Mouse (Mus musculus): ENCODE data around the gene Cfap157. TPM values are rescaled to one million over a fixed set of nuclear protein-coding genes. Genes with fewer than 3 reads are reported as not detected.

The Cfap157 gene
- polyA plus RNA-seq, 1 experiment: not detected

- Histone ChIP-seq H3K4me1 (ENCODE audit: control insufficient read depth, insufficient read depth, low read length) (peaks cover 3% of the 10 kb centered on the region; the same call in 1 of the 2 replicates), H3K36me3 (ENCODE audit: control insufficient read depth, insufficient read depth, low read length) (no peaks in the 10 kb centered on the region), H3K4me3 (ENCODE audit: insufficient read depth, low read depth, low read length) (peak overlapping the region; percentile 9; the same call in 1 of the 2 replicates), H3K27me3 (replicated peaks; ENCODE audit: control insufficient read depth, insufficient read depth, low read length) (no peaks in the 10 kb centered on the region), H3K27ac (ENCODE audit: insufficient read depth, low read depth, low read length) (no peak overlapping the region)
- TF ChIP-seq CTCF (conservative IDR thresholded peaks at IDR 0.05; ENCODE audit: insufficient read depth, insufficient read length, low read depth, low read length): no peak
- no peak for TF ChIP-seq POLR2A (IDR thresholded peaks at IDR 0.05; ENCODE audit: low read depth, low read length)
- 73% methylated on average over 4 of the region's 4 CpGs for WGBS
- DNase-seq: no peak
Measured at GRCm38 (mm10) chr2:32729547-32729946, 54.7 kb downstream of the Cfap157 start.

- no peak for TF ChIP-seq CTCF (conservative IDR thresholded peaks at IDR 0.05; ENCODE audit: insufficient read depth, insufficient read length, low read depth, low read length)
- TF ChIP-seq POLR2A (IDR thresholded peaks at IDR 0.05; ENCODE audit: low read depth, low read length): no peak
- peak overlapping the region; percentile 66 for H3K4me3 ChIP-seq (ENCODE audit: insufficient read depth, low read depth, low read length)
- peak; percentile 87 for DNase-seq
- no peaks in the 10 kb centered on the region for H3K36me3 ChIP-seq (ENCODE audit: control insufficient read depth, insufficient read depth, low read length)
- H3K27me3 ChIP-seq (replicated peaks; ENCODE audit: control insufficient read depth, insufficient read depth, low read length): no peaks in the 10 kb centered on the region
- H3K4me1 ChIP-seq (ENCODE audit: control insufficient read depth, insufficient read depth, low read length): peaks cover 3% of the 10 kb centered on the region; the same call in 1 of the 2 replicates
- H3K27ac ChIP-seq (ENCODE audit: insufficient read depth, low read depth, low read length): peak overlapping the region; percentile 56; the same call in 1 of the 2 replicates
- 64% methylated on average over 7 of the region's 7 CpGs for WGBS
Measured at GRCm38 (mm10) chr2:32728463-32728862, 55.8 kb downstream of the Cfap157 start.

- 1% methylated on average over 16 of the region's 16 CpGs for whole genome bisulfite sequencing
Measured at GRCm38 (mm10) chr2:32727435-32727834, 56.8 kb downstream of the Cfap157 start.

More at GRCm38 (mm10) chr2:32727435-32727834, 56.8 kb downstream of the Cfap157 start:
- H3K4me3 ChIP-seq (ENCODE audit: insufficient read depth, low read depth, low read length): peak overlapping the region; percentile 66
- H3K27me3 ChIP-seq (replicated peaks; ENCODE audit: control insufficient read depth, insufficient read depth, low read length): no peaks in the 10 kb centered on the region
- no peak overlapping the region for H3K27ac ChIP-seq (ENCODE audit: insufficient read depth, low read depth, low read length)
- H3K36me3 ChIP-seq (ENCODE audit: control insufficient read depth, insufficient read depth, low read length): no peaks in the 10 kb centered on the region
- H3K4me1 ChIP-seq (ENCODE audit: control insufficient read depth, insufficient read depth, low read length): peaks cover 3% of the 10 kb centered on the region; the same call in 1 of the 2 replicates
- DNase-seq: peak; percentile 99
- TF ChIP-seq POLR2A (IDR thresholded peaks at IDR 0.05; ENCODE audit: low read depth, low read length) (peak; percentile 92), CTCF (conservative IDR thresholded peaks at IDR 0.05; ENCODE audit: insufficient read depth, insufficient read length, low read depth, low read length) (no peak)

Other genes starting within 250 kb of the Cfap157 start
- 39.0 and 40.2 TPM in 2 replicates for gene Fam102a, start 249.1 kb downstream of the Cfap157 start, polyA plus RNA-seq (2012; rRNA removed)
- gene Dpm2, start 213.6 kb downstream of the Cfap157 start, polyA plus RNA-seq (2012; rRNA removed): 120 and 138 TPM in 2 replicates
- gene Pip5kl1, start 209.6 kb downstream of the Cfap157 start, polyA plus RNA-seq (2012; rRNA removed): 0.14 TPM in 1 of 2 replicates, not detected in the other
- gene 9430097D07Rik, start 208.7 kb downstream of the Cfap157 start, polyA plus RNA-seq (2012; rRNA removed): not detected in 2 replicates
- gene St6galnac4, start 197.3 kb downstream of the Cfap157 start, polyA plus RNA-seq (2012; rRNA removed): 7.0 and 7.2 TPM in 2 replicates
- 21.1 and 23.6 TPM in 2 replicates for gene St6galnac6, start 184.7 kb downstream of the Cfap157 start, polyA plus RNA-seq (2012; rRNA removed)
- 31.6 and 47.4 TPM in 2 replicates for gene Ak1, start 162.7 kb downstream of the Cfap157 start, polyA plus RNA-seq (2012; rRNA removed)
- gene Eng, start 137.8 kb downstream of the Cfap157 start, polyA plus RNA-seq (2012; rRNA removed): 228 and 289 TPM in 2 replicates
- gene Fpgs, start 80.3 kb downstream of the Cfap157 start, polyA plus RNA-seq (2012; rRNA removed): 147 and 174 TPM in 2 replicates
- 88.3 and 89.2 TPM in 2 replicates for gene Cdk9, start 71.4 kb downstream of the Cfap157 start, polyA plus RNA-seq (2012; rRNA removed)
- gene Sh2d3c, start 63.4 kb downstream of the Cfap157 start, polyA plus RNA-seq (2012; rRNA removed): 28.4 and 30.4 TPM in 2 replicates
- not detected in 2 replicates for gene 6330409D20Rik, start 43.4 kb downstream of the Cfap157 start, polyA plus RNA-seq (2012; rRNA removed)
- gene Tor2a, start 27.2 kb downstream of the Cfap157 start, polyA plus RNA-seq (2012; rRNA removed): 72.5 and 93.3 TPM in 2 replicates
- 1.1 TPM in 2 replicates for gene Ttc16, start 8.8 kb downstream of the Cfap157 start, polyA plus RNA-seq (2012; rRNA removed)
- gene Ptrh1, start 8.6 kb downstream of the Cfap157 start, polyA plus RNA-seq (2012; rRNA removed): 8.0 and 11.8 TPM in 2 replicates
- gene Stxbp1, start 62.8 kb upstream of the Cfap157 start, polyA plus RNA-seq (2012; rRNA removed): 10.2 and 13.2 TPM in 2 replicates
- 32.3 and 33.4 TPM in 2 replicates for gene Fam129b, start 91.7 kb upstream of the Cfap157 start, polyA plus RNA-seq (2012; rRNA removed)
- gene Rpl12, start 177.1 kb upstream of the Cfap157 start, polyA plus RNA-seq (2012; rRNA removed): 166 and 270 TPM in 2 replicates
- gene Lrsam1, start 177.2 kb upstream of the Cfap157 start, polyA plus RNA-seq (2012; rRNA removed): 12.0 and 15.5 TPM in 2 replicates
- gene Slc2a8, start 197.7 kb upstream of the Cfap157 start, polyA plus RNA-seq (2012; rRNA removed): 51.1 and 51.9 TPM in 2 replicates